Mouse (Mus musculus): ENCODE data around the gene Olfr576.

Gene Olfr576

DNA sequence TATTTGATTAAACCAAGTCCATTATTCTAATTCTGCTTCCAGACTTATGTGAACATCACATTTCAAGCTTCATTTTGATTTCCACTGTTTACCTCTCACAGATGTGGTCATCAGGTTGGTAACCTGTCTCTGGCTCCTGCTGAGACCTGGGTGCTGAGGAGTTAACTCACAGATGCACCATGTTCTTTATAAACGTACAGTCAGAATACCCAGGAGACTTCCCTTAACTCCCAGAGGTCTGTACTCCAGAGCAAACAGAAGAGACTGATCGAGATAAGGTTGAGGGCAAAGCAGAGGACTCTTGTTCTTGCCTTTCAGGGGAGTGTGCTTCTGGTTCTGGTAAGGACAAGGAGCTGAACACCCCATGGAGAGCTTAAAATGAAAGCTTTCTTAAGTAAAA lies at the start of gene Olfr576:
Gene Olfr576, plus strand, starts transcription at position 301 of the 400 bp plus-strand sequence.
- DNase-seq (ENCODE audit: low read depth, low spot score), result no peak

DNA sequence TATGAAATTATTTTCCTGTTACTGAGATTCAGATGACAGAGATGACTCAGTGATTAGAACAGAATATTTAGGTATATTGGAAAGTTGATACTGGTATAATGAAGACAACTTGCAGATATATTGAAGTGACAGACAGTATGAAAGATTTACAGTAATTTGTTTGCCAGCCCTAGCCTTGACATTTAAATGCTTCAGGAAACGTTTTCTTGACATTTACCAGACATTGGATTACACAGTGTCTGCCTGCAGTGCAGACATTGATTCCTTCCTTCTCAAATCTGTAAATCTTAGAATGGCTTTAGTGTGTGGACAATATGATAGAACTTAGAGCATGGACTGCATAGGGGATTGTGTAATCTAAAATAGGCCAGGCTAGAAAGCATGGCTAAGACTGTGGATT lies 47.2 kb upstream of the Olfr576 start:
- DNase-seq (ENCODE audit: low read depth, low spot score), result no peak

DNA sequence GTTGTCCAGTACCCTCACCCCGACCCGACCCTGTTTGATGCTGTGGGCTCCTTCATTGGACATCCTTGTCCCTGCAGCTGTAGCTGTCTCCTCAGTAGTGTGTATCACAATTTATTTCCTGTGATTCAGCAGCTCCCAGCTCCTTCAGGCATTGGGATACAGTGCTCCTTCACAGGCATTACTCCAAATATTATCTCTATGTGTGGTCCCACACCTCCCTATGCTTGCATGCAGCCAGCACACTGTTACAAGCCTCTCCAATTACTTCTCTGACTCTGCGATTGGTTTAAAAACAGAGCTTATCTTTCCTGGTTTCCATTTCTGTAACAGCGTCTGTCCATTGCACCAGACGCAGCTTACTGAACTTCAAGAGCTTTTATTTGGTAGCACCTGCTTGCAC lies 46.1 kb upstream of the Olfr576 start:
- no peak for DNase-seq (ENCODE audit: low read depth, low spot score)

DNA sequence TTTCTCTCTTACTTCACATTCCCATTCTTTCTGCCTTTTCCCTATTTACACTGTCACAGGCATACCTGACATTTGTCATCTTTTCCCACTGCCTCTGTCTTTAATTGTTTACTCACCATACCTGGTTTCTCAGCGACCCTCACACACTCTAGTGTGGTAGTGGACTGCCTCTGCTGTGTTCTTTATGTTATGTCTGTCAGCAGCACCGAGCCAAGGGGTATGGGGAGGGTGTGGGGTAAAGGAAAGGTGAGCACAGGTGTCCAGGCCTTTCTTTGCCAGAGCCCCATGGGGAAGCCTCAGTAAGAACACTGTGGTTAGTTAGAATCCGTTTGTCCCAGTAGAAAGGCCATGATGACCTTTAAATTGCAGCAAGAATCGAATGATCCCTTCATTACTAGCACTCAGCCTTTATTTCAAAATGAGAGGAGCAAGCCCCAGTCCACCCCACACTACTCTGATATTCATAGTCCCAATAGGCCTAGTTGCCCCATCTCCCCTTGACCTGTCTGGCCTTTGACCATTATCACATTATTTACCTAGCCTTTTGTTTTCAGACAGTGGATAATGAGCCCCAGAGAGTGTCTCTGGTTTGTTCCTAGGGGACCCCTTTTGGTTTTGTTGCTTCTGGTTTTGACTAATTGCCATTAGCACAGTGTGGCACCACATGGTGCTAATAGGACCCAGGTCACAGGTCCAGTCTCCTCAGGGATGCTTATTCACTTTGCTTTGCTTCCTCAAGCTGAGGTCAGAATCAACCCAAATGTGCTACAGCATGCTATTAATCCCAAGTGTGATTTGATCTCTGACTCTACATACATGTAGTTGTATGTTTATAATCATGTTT lies 45.2 kb upstream of the Olfr576 start, which contains the start of gene Olfr571:
Gene Olfr571, minus strand, starts transcription at position 505 of the 844 bp plus-strand sequence.
- DNase-seq (ENCODE audit: low read depth, low spot score), result no peak

DNA sequence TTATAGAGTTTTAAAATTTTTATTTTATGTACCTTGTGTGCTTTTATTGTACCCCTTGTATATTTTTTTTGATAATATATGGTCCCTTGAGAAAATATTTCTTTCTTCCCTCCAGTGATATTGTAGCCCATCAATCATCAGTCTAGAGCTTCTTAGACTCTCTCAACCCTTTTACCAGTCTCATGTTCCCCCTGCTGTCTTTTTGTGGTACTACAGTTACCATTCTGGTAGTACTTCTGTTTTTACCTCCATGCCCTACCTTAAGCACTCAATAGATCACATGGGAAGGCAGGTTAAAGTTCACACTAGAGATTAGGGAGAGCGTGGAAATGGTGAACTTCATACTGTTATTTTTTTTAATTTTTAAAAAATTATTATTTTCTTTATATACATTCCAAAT lies 42.8 kb upstream of the Olfr576 start:
- peak; percentile 64 for DNase-seq (ENCODE audit: low read depth, low spot score)

DNA sequence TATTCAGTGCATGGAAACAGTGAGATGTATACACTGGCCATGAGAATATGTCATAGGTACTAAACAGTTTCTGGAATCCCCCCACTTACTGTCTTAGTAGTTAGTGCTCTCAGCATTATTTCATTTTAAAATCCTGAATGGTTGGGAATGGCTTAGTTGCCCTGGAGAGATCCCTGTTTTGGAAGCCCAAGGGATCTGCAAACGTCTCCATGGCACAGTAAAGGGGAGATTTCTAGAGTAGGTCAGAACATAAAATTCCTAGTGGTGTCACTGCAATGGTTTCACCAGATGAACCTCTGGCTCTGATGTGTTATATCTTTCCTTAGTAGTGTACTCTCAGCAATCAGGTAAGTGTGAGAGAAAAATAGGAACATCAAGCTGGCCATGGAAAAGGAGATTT lies 38.4 kb upstream of the Olfr576 start, which contains the start of gene Olfr572:
Gene Olfr572, plus strand, starts transcription at position 301 of the 400 bp plus-strand sequence.
- DNase-seq (ENCODE audit: low read depth, low spot score), result no peak

DNA sequence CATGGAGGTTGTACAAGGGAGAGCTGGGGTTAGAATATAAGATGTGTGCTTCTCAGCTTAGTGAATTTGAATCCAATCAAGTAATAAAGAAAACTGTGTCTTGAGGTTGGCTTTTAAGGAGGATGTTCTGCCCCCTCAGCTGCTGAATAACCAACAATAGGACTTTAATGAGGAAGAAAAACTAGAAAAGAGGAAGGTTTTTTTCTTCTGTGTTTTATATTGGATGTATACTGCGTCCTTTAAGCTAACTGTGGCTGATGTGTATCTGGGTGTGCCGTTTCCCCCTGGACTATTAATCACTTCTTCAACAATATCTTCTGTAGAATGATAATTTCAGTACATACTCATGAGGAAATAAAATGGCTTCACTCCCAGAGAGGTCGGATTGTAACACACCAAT lies 35.4 kb upstream of the Olfr576 start:
- no peak for DNase-seq (ENCODE audit: low read depth, low spot score)

DNA sequence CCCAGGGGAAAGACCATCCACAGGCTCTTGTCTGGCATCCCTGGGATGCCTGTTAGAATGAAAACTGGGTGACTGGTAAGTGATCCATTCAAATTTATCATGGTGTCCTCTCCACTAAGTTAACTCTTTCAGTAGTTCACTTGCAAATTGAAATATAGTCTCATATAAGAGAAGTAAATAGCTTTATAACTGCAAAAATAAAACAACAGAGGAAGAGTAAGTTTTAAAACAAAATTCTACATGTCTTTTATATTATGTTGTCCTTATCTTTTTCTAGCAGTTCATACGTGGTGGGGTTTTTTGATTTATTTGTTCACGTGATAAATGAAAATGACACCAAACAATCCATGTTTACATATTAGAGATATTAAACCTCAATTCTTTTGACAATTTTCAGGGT lies 20.0 kb upstream of the Olfr576 start, which contains the start of gene Olfr573-ps1:
Gene Olfr573-ps1, minus strand, starts transcription at position 101 of the 400 bp plus-strand sequence.
- DNase-seq (ENCODE audit: low read depth, low spot score), result no peak

DNA sequence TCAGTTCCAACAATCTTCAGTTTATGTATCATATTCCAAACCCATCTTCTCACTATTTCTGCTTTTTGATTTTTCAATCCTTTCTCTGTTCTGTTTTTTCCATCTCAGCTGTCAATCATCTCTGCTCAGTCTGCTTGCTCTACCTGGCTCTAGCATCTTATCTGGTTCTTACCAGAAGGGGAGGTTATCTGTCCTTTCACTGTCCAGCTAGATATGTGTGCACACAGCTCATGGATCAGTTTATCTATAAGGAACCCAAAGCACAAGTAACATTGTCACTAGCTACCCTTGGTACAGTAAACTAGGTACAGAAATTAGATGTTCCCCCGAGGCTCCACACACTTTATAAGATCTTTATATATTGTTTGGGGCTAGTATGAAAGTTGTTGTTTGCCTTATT lies 19.0 kb upstream of the Olfr576 start:
- DNase-seq (ENCODE audit: low read depth, low spot score), result no peak

DNA sequence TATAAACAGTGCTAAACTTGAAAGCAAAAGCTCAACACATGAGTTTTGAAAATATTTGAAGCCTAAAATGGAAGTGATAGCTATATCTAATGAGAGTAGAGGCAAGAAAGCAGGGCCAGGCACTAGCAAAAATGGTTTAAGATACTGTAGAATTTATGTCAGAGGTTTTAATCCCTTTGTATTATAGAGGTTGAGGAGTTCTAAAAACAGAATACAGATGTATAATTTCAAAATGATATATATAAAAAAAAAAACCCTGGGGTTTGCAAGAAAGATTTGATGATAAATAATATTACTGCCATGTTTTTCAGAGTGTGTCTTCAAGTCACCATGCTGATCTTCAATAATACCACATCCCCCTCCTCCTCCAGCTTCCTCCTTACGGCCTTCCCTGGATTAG lies 14.3 kb upstream of the Olfr576 start, which contains the start of gene Olfr574:
Gene Olfr574, plus strand, starts transcription at position 301 of the 400 bp plus-strand sequence.
- DNase-seq (ENCODE audit: low read depth, low spot score), result no peak

DNA sequence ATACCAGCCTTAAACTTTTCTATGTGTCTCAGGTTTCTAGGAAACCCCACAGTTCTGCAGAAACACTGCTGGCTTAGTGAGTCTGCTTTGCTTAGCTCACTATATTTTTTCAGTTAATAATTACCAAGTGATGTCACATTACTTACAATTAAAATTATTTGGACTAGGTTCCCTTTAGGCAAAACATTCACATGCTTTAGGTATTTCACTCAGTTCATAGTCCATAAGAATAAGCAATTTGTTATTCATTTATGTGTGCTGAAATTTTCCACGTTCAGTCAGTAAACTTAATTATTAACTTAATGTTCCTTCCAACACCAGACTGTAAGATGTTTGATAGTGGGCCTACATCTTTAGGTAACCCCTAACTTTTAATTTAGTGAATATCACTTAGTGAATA lies 11.7 kb upstream of the Olfr576 start:
- DNase-seq (ENCODE audit: low read depth, low spot score), result no peak

DNA sequence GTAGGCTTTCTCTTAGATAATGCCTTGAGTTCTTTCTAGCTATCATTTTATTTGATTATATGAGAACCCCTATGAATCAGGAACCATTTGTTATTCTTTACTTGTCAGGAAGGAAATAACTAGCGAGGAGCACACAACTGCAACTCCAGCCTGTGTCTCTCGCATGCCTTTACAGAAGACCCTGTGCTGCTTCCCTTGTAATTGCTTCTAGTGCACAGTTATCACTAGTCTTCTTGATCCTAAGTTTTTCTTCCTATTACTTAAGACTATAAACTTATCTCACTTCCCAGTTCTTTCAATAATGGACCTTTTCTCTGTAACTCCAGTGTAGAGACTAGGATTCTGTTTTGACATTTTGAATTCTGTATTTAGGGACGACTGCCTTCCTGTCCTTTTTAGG lies 4.3 kb upstream of the Olfr576 start:
- no peak for DNase-seq (ENCODE audit: low read depth, low spot score)

DNA sequence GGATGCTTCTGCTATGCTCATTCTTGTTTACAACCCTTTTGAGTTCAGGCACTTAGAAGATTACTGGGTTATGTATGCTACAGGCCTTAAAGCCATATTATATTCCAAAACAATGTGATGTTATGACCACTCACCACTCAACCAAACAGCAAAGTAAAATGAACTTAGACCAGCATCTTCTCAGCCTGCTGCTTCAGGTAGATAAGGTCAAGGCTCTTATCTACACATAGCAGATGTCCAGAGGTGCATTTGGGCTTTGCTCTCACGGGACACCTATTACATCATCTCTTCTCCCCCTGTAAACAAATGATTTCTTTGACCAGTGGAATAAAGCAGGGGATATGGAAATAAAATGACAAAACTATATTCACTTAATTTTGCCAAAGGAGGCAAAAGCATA lies 3.9 kb upstream of the Olfr576 start, which contains the start of gene Olfr575:
Gene Olfr575, minus strand, starts transcription at position 183 of the 400 bp plus-strand sequence.
- DNase-seq (ENCODE audit: low read depth, low spot score), result no peak

DNA sequence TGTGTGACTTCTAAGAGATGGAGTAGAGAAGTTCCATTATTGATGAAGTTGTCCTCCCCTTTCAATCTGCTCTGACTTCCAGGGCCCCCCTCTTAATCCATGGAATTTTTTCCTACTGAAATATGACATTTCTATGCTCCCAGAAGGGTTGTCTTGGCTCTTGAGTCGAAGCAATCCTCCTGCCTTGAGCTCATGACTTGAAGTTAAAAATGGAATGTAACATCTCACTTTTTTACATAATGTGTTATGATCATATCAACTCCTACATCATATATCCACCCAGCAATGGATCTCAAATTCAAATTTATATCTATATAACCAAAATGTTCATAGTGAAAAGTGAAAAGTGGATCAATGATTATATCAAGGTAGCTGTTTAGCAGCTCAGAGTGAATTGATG lies 11.9 kb downstream of the Olfr576 start:
- DNase-seq (ENCODE audit: low read depth, low spot score), result no peak

DNA sequence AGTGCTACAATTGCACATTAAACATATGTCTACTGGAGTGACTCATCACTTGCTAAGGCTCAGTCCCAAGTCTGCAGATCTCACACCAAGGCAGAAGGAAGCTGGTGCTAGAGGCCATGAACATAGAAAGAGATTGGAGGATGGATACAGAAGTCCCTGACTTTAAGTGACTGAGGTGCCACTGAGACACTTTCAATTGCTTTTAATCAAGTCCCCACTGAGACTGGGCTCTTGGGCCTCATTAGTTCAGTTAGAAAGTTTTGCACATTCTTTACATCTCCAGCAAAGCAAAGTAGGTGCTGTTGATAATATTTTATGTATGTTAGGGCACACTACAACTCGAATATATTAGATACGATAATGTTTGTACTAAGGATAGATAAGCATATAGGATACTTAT lies 13.4 kb downstream of the Olfr576 start, which contains the start of gene Olfr577:
Gene Olfr577, minus strand, starts transcription at position 101 of the 400 bp plus-strand sequence.
- DNase-seq (ENCODE audit: low read depth, low spot score), result no peak

DNA sequence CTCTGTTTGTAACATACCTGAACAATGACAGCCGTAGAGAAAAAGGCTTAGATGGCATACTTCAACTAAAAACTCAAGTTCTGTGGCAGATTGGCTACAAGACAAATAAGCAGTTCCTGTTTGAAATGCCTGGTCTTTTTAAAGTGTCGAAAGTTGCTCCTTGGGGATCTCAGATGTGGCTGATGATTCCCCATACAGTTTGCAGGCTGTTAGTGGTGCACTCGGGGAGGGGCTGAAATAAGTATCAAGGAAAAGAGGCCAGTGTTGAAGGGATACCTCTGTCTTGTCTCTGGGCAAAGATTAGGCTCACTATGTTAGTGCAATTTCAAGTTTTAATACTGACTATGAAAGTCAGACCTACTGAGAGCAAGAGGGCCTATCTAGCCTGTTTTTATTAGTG lies 26.8 kb downstream of the Olfr576 start, which contains the start of gene Olfr578:
Gene Olfr578, minus strand, starts transcription at position 101 of the 400 bp plus-strand sequence.
- no peak for DNase-seq (ENCODE audit: low read depth, low spot score)
